Mouse (Mus musculus): Measurements from ENCODE around the gene Rhobtb3. TPM values are rescaled to one million over a fixed set of nuclear protein-coding genes. Genes with fewer than 3 reads are reported as not detected.

Rhobtb3 gene
- 32.6 and 35.4 TPM in 2 replicates for polyA plus RNA-seq (2012; rRNA removed)

DNA sequence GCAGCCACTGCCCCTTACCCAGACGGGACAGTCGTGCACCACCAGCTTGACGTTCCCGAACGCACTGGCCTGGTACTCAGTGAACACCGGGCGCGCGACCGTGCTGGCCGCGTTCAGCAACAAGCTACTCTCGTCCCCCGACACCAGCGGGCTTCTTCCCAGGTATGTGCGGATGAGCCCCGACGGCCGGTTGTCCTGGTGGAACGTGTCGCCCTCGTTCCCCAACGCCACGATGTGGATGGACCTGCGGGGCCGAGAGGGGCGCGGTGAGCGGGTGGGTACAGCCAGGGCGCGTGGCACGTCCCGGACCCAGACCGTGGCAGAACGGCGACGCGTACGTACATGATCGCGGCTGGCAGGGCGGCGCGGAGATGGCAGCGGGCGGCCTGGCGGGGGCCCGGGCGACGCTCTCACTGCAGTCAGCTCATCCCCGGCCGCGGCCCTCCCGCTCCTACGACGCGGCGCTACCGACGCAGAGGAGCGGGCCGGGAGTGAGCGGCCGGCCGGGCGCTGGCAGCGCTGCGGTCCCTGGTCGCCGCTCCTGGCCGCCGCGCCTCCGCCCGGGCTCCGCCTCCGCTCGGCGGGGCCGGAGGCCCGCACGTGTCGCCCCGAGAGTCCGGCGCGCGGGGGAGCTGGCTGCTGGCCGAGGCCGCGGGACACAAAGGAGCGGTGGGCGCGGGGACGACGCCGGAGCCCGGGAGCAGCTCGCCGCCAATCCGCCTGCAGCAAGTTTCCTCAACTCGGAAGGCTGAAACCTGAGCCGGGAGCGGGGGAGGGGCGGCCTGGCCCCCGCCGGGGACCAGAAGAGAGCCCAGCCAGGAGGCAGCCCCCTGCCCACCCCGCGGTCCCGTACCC, at the start of gene Rhobtb3:
Gene Rhobtb3 (minus strand): TSS at position 737 of the 855 bp plus-strand sequence.

DNA sequence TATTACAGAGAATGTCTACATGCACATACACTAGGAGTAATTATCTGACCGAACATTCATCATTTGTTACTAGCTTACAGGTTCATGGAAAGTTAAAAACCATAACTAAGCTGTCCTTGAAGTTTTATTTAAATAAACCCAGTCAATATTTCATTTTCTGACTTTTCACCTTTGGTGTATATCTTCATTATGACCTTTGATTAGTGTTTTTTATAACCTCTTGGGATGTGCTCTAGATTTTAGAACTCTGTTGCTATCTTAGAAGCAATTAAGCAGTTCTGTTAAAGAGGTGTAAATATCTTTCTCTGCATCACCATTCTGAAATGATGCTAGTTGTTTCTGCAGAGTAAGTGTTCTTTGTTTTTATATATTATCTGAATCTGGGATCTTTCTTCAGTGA, 23.1 kb upstream of the Rhobtb3 start, which contains the start of gene Spata9:
Gene Spata9 (plus strand): TSS at position 301 of the 400 bp plus-strand sequence.

DNA sequence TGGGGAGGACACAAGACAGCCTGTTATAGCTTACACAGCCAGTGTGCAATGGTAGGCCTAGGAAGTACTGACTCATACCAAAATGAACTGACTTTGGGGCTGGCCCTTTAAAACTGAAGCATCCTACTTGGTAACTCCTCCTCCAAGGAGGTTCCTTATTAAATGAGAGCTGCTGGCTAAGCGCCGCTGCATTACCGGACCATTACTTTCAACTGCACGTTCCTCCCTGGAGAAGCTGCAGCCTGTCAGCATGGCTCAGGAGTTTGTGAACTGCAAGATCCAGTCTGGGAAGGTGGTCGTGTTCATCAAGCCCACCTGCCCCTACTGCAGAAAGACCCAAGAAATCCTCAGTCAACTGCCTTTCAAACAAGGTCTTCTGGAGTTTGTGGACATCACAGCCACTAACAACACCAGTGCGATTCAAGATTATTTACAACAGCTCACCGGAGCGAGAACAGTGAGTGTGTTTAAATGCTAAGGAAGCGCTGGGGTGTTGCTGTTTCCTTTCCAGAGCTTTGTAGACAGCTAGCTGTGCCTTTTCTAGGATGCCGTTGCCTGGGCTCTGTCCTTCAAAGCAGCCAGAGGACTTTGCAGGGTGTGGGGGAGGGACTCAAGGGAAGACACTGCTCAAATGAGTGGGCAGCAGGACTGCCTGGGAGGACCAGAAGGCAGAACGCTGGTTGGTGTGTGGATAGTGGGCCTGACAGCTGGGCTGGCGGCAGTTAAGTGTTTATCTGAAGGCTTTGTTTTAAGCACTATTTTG, 103.8 kb downstream of the Rhobtb3 start, which contains the start of gene Glrx:
Gene Glrx (plus strand): TSS at position 150 of the 763 bp plus-strand sequence.

Other genes with a start within 250 kb of the Rhobtb3 start
- 2.9 TPM in 2 replicates for gene Ell2, start 237.2 kb downstream of the Rhobtb3 start, polyA plus RNA-seq (2012; rRNA removed)
- 17.0 and 22.7 TPM in 2 replicates for gene Glrx, start 104.1 kb downstream of the Rhobtb3 start, polyA plus RNA-seq (2012; rRNA removed)
- gene Spata9, start 23.2 kb upstream of the Rhobtb3 start, polyA plus RNA-seq (2012; rRNA removed): not detected in 2 replicates
- gene Rfesd, start 74.8 kb upstream of the Rhobtb3 start, polyA plus RNA-seq (2012; rRNA removed): 4.8 and 5.1 TPM in 2 replicates
- gene Gpr150, start 113.1 kb upstream of the Rhobtb3 start, polyA plus RNA-seq (2012; rRNA removed): 0.14 TPM in 1 of 2 replicates, not detected in the other
- 4.3 and 5.9 TPM in 2 replicates for gene Arsk, start 154.7 kb upstream of the Rhobtb3 start, polyA plus RNA-seq (2012; rRNA removed)
- 8.5 and 10.4 TPM in 2 replicates for gene Ttc37, start 154.8 kb upstream of the Rhobtb3 start, polyA plus RNA-seq (2012; rRNA removed)